Comparison of ENCODE assay signal across 8 mouse cellular contexts in the genomic region with DNA sequence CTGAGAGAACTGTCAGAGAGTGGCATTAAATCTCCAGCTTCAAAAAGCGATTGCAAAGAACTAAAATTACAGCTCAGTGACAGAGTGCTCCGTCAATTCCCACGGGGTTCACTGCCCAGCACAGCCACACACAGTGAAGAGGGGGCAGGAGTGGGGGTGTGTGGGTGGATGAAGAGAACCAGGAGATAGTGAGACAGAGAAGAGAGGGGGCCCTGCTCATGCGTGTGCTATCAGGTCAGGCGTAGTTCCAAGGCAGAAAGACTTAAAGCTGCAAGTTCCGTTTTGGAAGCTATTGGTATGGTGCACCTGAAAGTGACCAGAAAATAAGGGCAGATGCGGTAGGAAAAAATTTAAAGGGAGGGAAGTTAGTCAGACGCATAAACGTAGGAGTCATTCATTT. TPM values are rescaled to one million over a fixed set of nuclear protein-coding genes. Genes with fewer than 3 reads are reported as not detected.
A peak's percentile ranks its signal among the peaks of the same experiment; 100 is the strongest.
DNase-seq lines count a peak whose midpoint lies in the region; ATAC-seq and TF ChIP-seq lines count a peak whose summit lies in the region.

No protein-coding gene starts in this region.

- H3K4me1 ChIP-seq in ES-Bruce4 (ENCODE audit: control insufficient read depth, insufficient read depth, low read length) = peaks cover 3% of the 10 kb centered on the region
- peaks cover 10% of the 10 kb centered on the region for H3K4me1 ChIP-seq in hindbrain, embryonic 10.5 days (replicated peaks)

- TF ChIP-seq POLR2A in ES-Bruce4 (IDR thresholded peaks at IDR 0.05; ENCODE audit: insufficient read depth, low read length) = no peak

- ATAC-seq in megakaryocyte-erythroid progenitor cell, adult 5-6 weeks (replicated peaks; ENCODE audit: low FRiP score, low TSS enrichment, poor library complexity, severe bottlenecking) = peak; percentile 79

- peaks cover 3% of the 10 kb centered on the region; the same call in 1 of the 2 replicates for H3K27me3 ChIP-seq in ES-Bruce4 (ENCODE audit: control insufficient read depth, insufficient read depth, low read length, poor library complexity, severe bottlenecking)
- H3K27me3 ChIP-seq in hindbrain, embryonic 10.5 days (ENCODE audit: insufficient read depth, poor library complexity, severe bottlenecking) = peaks cover 13% of the 10 kb centered on the region

- H3K36me3 ChIP-seq in ES-Bruce4 (ENCODE audit: control insufficient read depth, insufficient read depth, low read length, poor library complexity, severe bottlenecking) = no peaks in the 10 kb centered on the region; the same call in 1 of the 2 replicates
- no peaks in the 10 kb centered on the region for H3K36me3 ChIP-seq in hindbrain, embryonic 10.5 days

- no peak for DNase-seq in gastrocnemius, adult 2 months
- no peak for DNase-seq in gastrocnemius, postnatal 36 days
- peak; percentile 6 for DNase-seq in hindbrain, embryonic 10.5 days (ENCODE audit: low spot score)
- no peak for DNase-seq in frontal cortex, postnatal 25 days (ENCODE audit: low spot score in 2 of 2)
- no peak for DNase-seq in yolk sac, embryonic 10.5 days (ENCODE audit: low spot score)
- DNase-seq in retina, postnatal 1 day = no peak

- TF ChIP-seq CTCF in gastrocnemius, adult 2 months (IDR thresholded peaks at IDR 0.05) = no peak
- no peak for TF ChIP-seq CTCF in ES-Bruce4 (IDR thresholded peaks at IDR 0.05; ENCODE audit: low read depth, low read length)

- peak overlapping the region; percentile 96 for H3K4me3 ChIP-seq in gastrocnemius, adult 2 months
- H3K4me3 ChIP-seq in ES-Bruce4 (ENCODE audit: low read depth, low read length) = 0 out of 2 replicates have a peak overlapping the region, but pooled peaks have one; percentile 4
- H3K4me3 ChIP-seq in hindbrain, embryonic 10.5 days = peak overlapping the region; percentile 91

- no peak overlapping the region for H3K9ac ChIP-seq in ES-Bruce4 (ENCODE audit: low read depth, poor library complexity, severe bottlenecking)

- WGBS in hindbrain, embryonic 10.5 days = 61% methylated on average over 9 of the region's 9 CpGs

- peak overlapping the region; percentile 96 for H3K27ac ChIP-seq in gastrocnemius, adult 2 months
- no peak overlapping the region for H3K27ac ChIP-seq in ES-Bruce4 (ENCODE audit: insufficient read depth, low read length)
- H3K27ac ChIP-seq in hindbrain, embryonic 10.5 days = no peak overlapping the region

- no peaks in the 10 kb centered on the region for H3K9me3 ChIP-seq in ES-Bruce4 (replicated peaks; ENCODE audit: control insufficient read depth, insufficient read depth, low read length, poor library complexity, severe bottlenecking)
- H3K9me3 ChIP-seq in hindbrain, embryonic 10.5 days = no peaks in the 10 kb centered on the region

- intact Hi-C loops in gastrocnemius, adult 2 months (cut with DNase I) = loop anchor here (5.0 kb wide), 1 partner anchor 44 kb away; no protein-coding TSS in a partner anchor
- intact Hi-C loops in gastrocnemius, postnatal 36 days (cut with DNase I) = no loop called here

- TF ChIP-seq EP300 in ES-Bruce4 (IDR thresholded peaks at IDR 0.05; ENCODE audit: insufficient read depth, low read depth, low read length) = no peak

RNA-seq across cellular contexts. Expression of a gene that starts 1.7 kb away (rescaled TPM):
- total RNA-seq in gastrocnemius, adult 2 months (2021) = 1 to 10 TPM; 5.1 to 8.0 TPM
- total RNA-seq in gastrocnemius, postnatal 36 days (2021) = 1 to 10 TPM; 5.6 to 7.1 TPM
- 28.3 and 31.3 TPM in 2 replicates for polyA plus RNA-seq in ES-Bruce4 (2011; ENCODE audit: insufficient read depth, insufficient read length, low read depth, missing spikeins)
- 5.7 and 7.8 TPM in 2 replicates for polyA plus RNA-seq in hindbrain, embryonic 10.5 days (2016; fragmentation: Nextera tagmentation; extraction: Ambion mirVana)
- 25.2 and 29.4 TPM in 2 replicates for total RNA-seq in megakaryocyte-erythroid progenitor cell, adult 5-6 weeks (2014; fragmentation: Nextera tagmentation)
- total RNA-seq in megakaryocyte-erythroid progenitor cell, adult 5-6 weeks (2017) = 42.7 and 67.3 TPM in 2 replicates

RNA-seq across cellular contexts. Expression of a gene that starts 29.9 kb away (rescaled TPM):
- not detected for total RNA-seq in gastrocnemius, adult 2 months (2021)
- not detected for total RNA-seq in gastrocnemius, postnatal 36 days (2021)
- not detected in 2 replicates for polyA plus RNA-seq in ES-Bruce4 (2011; ENCODE audit: insufficient read depth, insufficient read length, low read depth, missing spikeins)
- polyA plus RNA-seq in hindbrain, embryonic 10.5 days (2016; fragmentation: Nextera tagmentation; extraction: Ambion mirVana) = not detected in 2 replicates
- not detected in 2 replicates for total RNA-seq in megakaryocyte-erythroid progenitor cell, adult 5-6 weeks (2014; fragmentation: Nextera tagmentation)
- not detected in 2 replicates for total RNA-seq in megakaryocyte-erythroid progenitor cell, adult 5-6 weeks (2017)

RNA-seq across cellular contexts. Expression of a gene that starts 48.5 kb away (rescaled TPM):
- total RNA-seq in gastrocnemius, adult 2 months (2021) = 10 to 100 TPM; 11.7 to 12.8 TPM
- 10 to 100 TPM; 10.2 to 11.0 TPM for total RNA-seq in gastrocnemius, postnatal 36 days (2021)
- polyA plus RNA-seq in ES-Bruce4 (2011; ENCODE audit: insufficient read depth, insufficient read length, low read depth, missing spikeins) = 70.4 and 78.1 TPM in 2 replicates
- polyA plus RNA-seq in hindbrain, embryonic 10.5 days (2016; fragmentation: Nextera tagmentation; extraction: Ambion mirVana) = 69.4 and 80.9 TPM in 2 replicates
- total RNA-seq in megakaryocyte-erythroid progenitor cell, adult 5-6 weeks (2014; fragmentation: Nextera tagmentation) = 50.7 and 53.6 TPM in 2 replicates
- 83.2 and 95.4 TPM in 2 replicates for total RNA-seq in megakaryocyte-erythroid progenitor cell, adult 5-6 weeks (2017)

Comparison
In these comparisons a context has a peak if more than half of its experiments do, and no peak if none do; other contexts are left out.
1. H3K4me3 ChIP-seq: peak in every context shown above with its lines; median percentile 96 in gastrocnemius, adult 2 months; 91 in hindbrain, embryonic 10.5 days; 4 in ES-Bruce4.